Mouse (Mus musculus): ENCODE results near the gene Lrriq4.

GRCm38 (mm10) chr3:30687216-30687615 is 42.9 kb downstream of the Lrriq4 start:
- TF ChIP-seq CTCF (IDR thresholded peaks at IDR 0.05; ENCODE audit: control insufficient read depth, insufficient read depth, insufficient replicate concordance, low read depth, low read length) (no peak), POLR2A (IDR thresholded peaks at IDR 0.05; ENCODE audit: control insufficient read depth, low read depth, low read length) (no peak)
